Mouse (Mus musculus) heart, postnatal 0 days (tissue): Measurements from ENCODE around the gene AW011738. TPM values are rescaled to one million over a fixed set of nuclear protein-coding genes. Genes with fewer than 3 reads are reported as not detected.
A peak's percentile ranks its signal among the peaks of the same experiment; 100 is the strongest.

ENCODE experiments used
- ATAC-seq: fragments of 200-750 bp; cut with Nextera tagmentation; 2 replicates; pipeline ENCODE4 v1.8.0; 2017; ENCODE audit warnings: low read depth, moderate number of reproducible peaks, moderate library complexity; ENCODE audit not compliant: insufficient read depth
- DNase-seq: peaks from one replicate; pipeline ENCODE4 v3.0.0-alpha.2; 2016; ENCODE audit warnings: low spot score
- H3K27ac ChIP-seq: fragments of 300-500 bp; sonication (generic); 2 replicates; pipeline ENCODE4 v1.5.1; 2014; ENCODE audit warnings: low read depth, mild to moderate bottlenecking
- H3K27me3 ChIP-seq: fragments of 300-500 bp; sonication (generic); 2 replicates; pipeline ENCODE4 v1.6.1; 2014; ENCODE audit warnings: low read length, mixed read lengths; ENCODE audit not compliant: control insufficient read depth, insufficient read depth
- H3K36me3 ChIP-seq: fragments of 300-500 bp; sonication (generic); replicated peaks from 2 replicates; pipeline ENCODE4 v1.6.1; 2014; ENCODE audit warnings: low read length, mixed read lengths; ENCODE audit not compliant: control insufficient read depth, insufficient read depth
- H3K4me1 ChIP-seq: fragments of 300-500 bp; sonication (generic); 2 replicates; pipeline ENCODE4 v1.6.1; 2014; ENCODE audit warnings: antibody characterized with exemption; ENCODE audit not compliant: control insufficient read depth, insufficient read depth
- H3K4me2 ChIP-seq: fragments of 300-500 bp; sonication (generic); 2 replicates; pipeline ENCODE4 v1.6.1; 2014; ENCODE audit warnings: low read depth, mild to moderate bottlenecking, low read length, moderate library complexity
- H3K4me3 ChIP-seq: fragments of 300-500 bp; sonication (generic); 2 replicates; pipeline ENCODE4 v1.5.1; 2014; ENCODE audit warnings: low read depth, low read length
- H3K9ac ChIP-seq: fragments of 300-500 bp; sonication (generic); replicated peaks from 2 replicates; pipeline ENCODE4 v1.6.1; 2014; ENCODE audit warnings: low read depth, low read length, mixed read lengths
- H3K9me3 ChIP-seq: fragments of 300-500 bp; sonication (generic); replicated peaks from 2 replicates; pipeline ENCODE4 v1.6.1; 2016; ENCODE audit warnings: low read length; ENCODE audit not compliant: control insufficient read depth
- CTCF ChIP-seq: IDR thresholded peaks from 2 replicates; pipeline ENCODE4 v1.5.1; 2016; ENCODE audit warnings: antibody characterized with exemption, control low read depth, low read depth
- EP300 ChIP-seq: IDR thresholded peaks from 2 replicates; pipeline ENCODE4 v1.6.1; 2016; ENCODE audit warnings: antibody characterized with exemption, low read depth
- WGBS: fragments of 180-500 bp; shearing (Covaris S2); extraction: QIAGEN DNeasy Blood & Tissue Kit; methylation state at CpG from one replicate; pipeline ENCODE4 v1.1.7; 2014; 5-methylcytosine and 5-hydroxymethylcytosine counted together
- microRNA-seq: library from miRNA; unstranded; fragments of <30 nt; microRNA quantifications from one replicate; pipeline ENCODE4, GENCODE M21; 2016
- polyA plus RNA-seq: library from polyadenylated mRNA; unstranded; fragments of >200 nt; fragmentation: Nextera tagmentation; extraction: Ambion mirVana; gene quantifications from 2 replicates; pipeline ENCODE4 v1.2.1, GENCODE M21; 2015
- total RNA-seq: library from RNA; depleted of rRNA; stranded (reverse); fragments of >200 nt; gene quantifications from 2 replicates; pipeline ENCODE4 v1.2.3, GENCODE M21; 2014; ENCODE audit warnings: low replicate concordance; rRNA removed

The AW011738 gene
- total and polyA plus RNA-seq, 2 experiments from 2014 or later, result 3.4 to 6.0 TPM

DNA sequence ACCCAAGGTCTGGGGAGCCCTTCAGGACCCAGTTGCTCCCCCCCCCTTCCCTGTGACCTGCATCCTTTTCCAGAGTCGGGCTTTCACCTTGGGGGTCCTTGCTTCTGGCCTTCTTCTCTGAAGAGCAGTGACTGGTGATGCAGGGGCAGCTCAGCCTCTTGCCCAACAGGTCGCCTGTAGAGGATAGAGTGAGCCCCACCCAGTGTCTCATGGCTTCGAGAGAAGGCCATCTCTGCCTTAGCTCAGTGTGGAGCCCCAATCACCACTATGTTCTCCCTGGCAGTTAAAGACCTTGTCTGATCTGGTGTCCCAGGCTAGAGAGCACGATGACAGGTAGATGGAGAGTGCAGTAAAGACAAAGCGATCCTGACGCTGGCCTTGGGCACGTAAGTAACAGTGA lies 49.0 kb downstream of the AW011738 start:
- 35% methylated on average over 7 of the region's 7 CpGs for WGBS
- H3K4me3 ChIP-seq, result no peak overlapping the region
- DNase-seq (no peak), ATAC-seq (no peak)
- no peak overlapping the region for H3K4me2 ChIP-seq
- peaks cover 17% of the 10 kb centered on the region for H3K27me3 ChIP-seq
- TF ChIP-seq EP300 (no peak), CTCF (no peak)
- H3K9ac ChIP-seq, result no peak overlapping the region
- H3K4me1 ChIP-seq, result no peaks in the 10 kb centered on the region
- H3K9me3 ChIP-seq, result no peaks in the 10 kb centered on the region
- no peak overlapping the region for H3K27ac ChIP-seq
- H3K36me3 ChIP-seq, result peaks cover 15% of the 10 kb centered on the region

GRCm38 (mm10) chr4:156252619-156253018 lies 49.5 kb downstream of the AW011738 start:
- Histone ChIP-seq H3K36me3 (peaks cover 10% of the 10 kb centered on the region), H3K27me3 (peaks cover 17% of the 10 kb centered on the region), H3K27ac (no peak overlapping the region), H3K9me3 (no peaks in the 10 kb centered on the region), H3K9ac (no peak overlapping the region), H3K4me1 (no peaks in the 10 kb centered on the region), H3K4me3 (no peak overlapping the region), H3K4me2 (no peak overlapping the region)
- 45% methylated on average over 3 of the region's 3 CpGs for WGBS
- ATAC-seq, result no peak
- TF ChIP-seq EP300, result no peak
- no peak for DNase-seq

GRCm38 (mm10) chr4:156253043-156253442 lies 49.9 kb downstream of the AW011738 start:
- DNase-seq, result no peak
- 45% methylated on average over 7 of the region's 7 CpGs for WGBS
- Histone ChIP-seq H3K4me3 (no peak overlapping the region), H3K27ac (no peak overlapping the region), H3K36me3 (peaks cover 6% of the 10 kb centered on the region), H3K4me1 (no peaks in the 10 kb centered on the region), H3K9me3 (no peaks in the 10 kb centered on the region), H3K9ac (no peak overlapping the region), H3K4me2 (no peak overlapping the region), H3K27me3 (peaks cover 17% of the 10 kb centered on the region)
- TF ChIP-seq CTCF, result no peak
- TF ChIP-seq EP300, result no peak
- no peak for ATAC-seq

DNA sequence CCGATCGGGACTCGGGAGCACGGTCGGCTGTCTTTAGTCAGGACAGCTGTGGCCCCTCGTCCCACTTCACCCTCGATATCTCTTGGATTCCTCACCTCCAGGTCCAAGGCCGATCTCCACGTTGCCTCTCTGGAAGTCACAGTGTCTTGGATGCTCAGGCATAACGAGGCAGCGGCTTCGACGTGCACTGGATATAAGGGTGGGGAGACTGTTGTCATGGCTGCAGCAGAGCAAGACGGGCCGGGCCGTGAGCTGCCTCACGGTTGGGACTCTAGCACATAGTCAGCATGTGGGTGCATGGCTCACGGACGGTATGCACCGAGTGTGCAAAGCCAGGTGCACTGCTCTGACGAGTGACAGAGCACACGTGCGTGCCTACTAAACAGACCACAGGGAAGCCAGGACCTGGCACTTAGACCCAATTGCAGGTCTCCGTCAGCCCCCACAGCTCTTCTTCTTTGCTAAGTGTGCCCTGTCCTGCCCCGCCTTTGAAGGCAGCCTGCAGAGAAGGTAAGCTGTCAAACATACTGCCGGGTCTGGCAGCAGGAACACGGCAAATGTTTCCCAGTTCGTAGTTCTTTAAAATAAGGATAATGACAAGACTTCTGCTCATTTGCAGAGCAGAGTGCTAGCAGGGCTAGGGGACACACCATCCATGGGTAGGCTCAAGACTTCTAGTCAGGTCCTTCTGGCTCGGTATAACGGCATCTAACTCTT lies 51.4 kb downstream of the AW011738 start:
- Histone ChIP-seq H3K9me3 (no peaks in the 10 kb centered on the region), H3K36me3 (no peaks in the 10 kb centered on the region; the same call in 1 of the 2 replicates), H3K4me3 (peak overlapping the region; percentile 12), H3K27me3 (peaks cover 17% of the 10 kb centered on the region), H3K27ac (no peak overlapping the region), H3K4me1 (no peaks in the 10 kb centered on the region), H3K9ac (no peak overlapping the region), H3K4me2 (peak overlapping the region; percentile 21)
- WGBS, result 3% methylated on average over 30 of the region's 30 CpGs
- DNase-seq, result no peak
- TF ChIP-seq CTCF (no peak), EP300 (no peak)
- ATAC-seq, result peak; percentile 55

Small RNA genes lying within 50 kb of the gene (microRNA-seq; reads per million reads assigned to microRNA genes)
- 2.7 reads per million, percentile 11 among the genes with 10 or more reads in this experiment for gene Mir7658

Other genes starting within 250 kb of the AW011738 start
- gene C1qtnf12, start 241.0 kb upstream of the AW011738 start, total RNA-seq, result 42.5 and 51.4 TPM in 2 replicates
- gene C1qtnf12, start 241.0 kb upstream of the AW011738 start, polyA plus RNA-seq, result 20.5 and 20.8 TPM in 2 replicates
- gene B3galt6, start 210.7 kb upstream of the AW011738 start, total RNA-seq, result 3.9 and 11.2 TPM in 2 replicates
- gene B3galt6, start 210.7 kb upstream of the AW011738 start, polyA plus RNA-seq, result 5.0 and 5.7 TPM in 2 replicates
- 88.4 and 114 TPM in 2 replicates for gene Sdf4, start 210.4 kb upstream of the AW011738 start, total RNA-seq
- 102 and 105 TPM in 2 replicates for gene Sdf4, start 210.4 kb upstream of the AW011738 start, polyA plus RNA-seq
- not detected in 2 replicates for gene Tnfrsf4, start 189.5 kb upstream of the AW011738 start, total RNA-seq
- 0.26 and 0.31 TPM in 2 replicates for gene Tnfrsf4, start 189.5 kb upstream of the AW011738 start, polyA plus RNA-seq
- 2.2 TPM in 1 of 2 replicates, not detected in the other for gene Tnfrsf18, start 177.1 kb upstream of the AW011738 start, total RNA-seq
- gene Tnfrsf18, start 177.1 kb upstream of the AW011738 start, polyA plus RNA-seq, result 0.88 and 1.00 TPM in 2 replicates
- gene Ttll10, start 143.9 kb upstream of the AW011738 start, total RNA-seq, result not detected in 2 replicates
- gene Ttll10, start 143.9 kb upstream of the AW011738 start, polyA plus RNA-seq, result 0.08 TPM in 1 of 2 replicates, not detected in the other
- 6.7 and 14.6 TPM in 2 replicates for gene 9430015G10Rik, start 93.3 kb upstream of the AW011738 start, total RNA-seq
- 3.8 and 4.3 TPM in 2 replicates for gene 9430015G10Rik, start 93.3 kb upstream of the AW011738 start, polyA plus RNA-seq
- gene Rnf223, start 72.8 kb upstream of the AW011738 start, total RNA-seq, result not detected in 2 replicates
- gene Rnf223, start 72.8 kb upstream of the AW011738 start, polyA plus RNA-seq, result not detected in 2 replicates
- gene Agrn, start 5.8 kb upstream of the AW011738 start, total RNA-seq, result 94.4 and 109 TPM in 2 replicates
- 18.5 and 20.1 TPM in 2 replicates for gene Agrn, start 5.8 kb upstream of the AW011738 start, polyA plus RNA-seq
- gene Isg15, start 2.5 kb upstream of the AW011738 start, total RNA-seq, result 7.5 and 19.9 TPM in 2 replicates
- 4.5 and 7.0 TPM in 2 replicates for gene Isg15, start 2.5 kb upstream of the AW011738 start, polyA plus RNA-seq
- gene Perm1, start 12.6 kb downstream of the AW011738 start, total RNA-seq, result 57.5 and 68.3 TPM in 2 replicates
- gene Perm1, start 12.6 kb downstream of the AW011738 start, polyA plus RNA-seq, result 35.9 and 42.9 TPM in 2 replicates
- gene Plekhn1, start 31.6 kb downstream of the AW011738 start, total RNA-seq, result 15.3 and 21.9 TPM in 2 replicates
- gene Plekhn1, start 31.6 kb downstream of the AW011738 start, polyA plus RNA-seq, result 5.9 and 6.0 TPM in 2 replicates
- gene Noc2l, start 32.7 kb downstream of the AW011738 start, total RNA-seq, result 34.5 and 46.4 TPM in 2 replicates
- 15.8 and 17.2 TPM in 2 replicates for gene Noc2l, start 32.7 kb downstream of the AW011738 start, polyA plus RNA-seq
- 0.95 TPM in 1 of 2 replicates, not detected in the other for gene Samd11, start 52.4 kb downstream of the AW011738 start, total RNA-seq
- 0.16 and 0.19 TPM in 2 replicates for gene Samd11, start 52.4 kb downstream of the AW011738 start, polyA plus RNA-seq
- gene Vmn2r-ps159, start 127.8 kb downstream of the AW011738 start, total RNA-seq, result not detected in 2 replicates
- gene Vmn2r-ps159, start 127.8 kb downstream of the AW011738 start, polyA plus RNA-seq, result not detected in 2 replicates